Mouse (Mus musculus): ENCODE measurements around the gene Mafg. TPM values are rescaled to one million over a fixed set of nuclear protein-coding genes. Genes with fewer than 3 reads are reported as not detected.
A peak's percentile ranks its signal among the peaks of the same experiment; 100 is the strongest.
"Not testable (repeated sequence)": the region's sequence is repeated elsewhere in the genome, so short reads cannot be mapped to it uniquely, and the experiment has no call there.

Gene Mafg
- total RNA-seq, 4 experiments from 2014 or later = 53.2 to 74.4 (median 69.7) TPM

GRCm38 (mm10) chr11:120588531-120588930 is 44.9 kb downstream of the Mafg start:
- DNase-seq = no peak

DNA sequence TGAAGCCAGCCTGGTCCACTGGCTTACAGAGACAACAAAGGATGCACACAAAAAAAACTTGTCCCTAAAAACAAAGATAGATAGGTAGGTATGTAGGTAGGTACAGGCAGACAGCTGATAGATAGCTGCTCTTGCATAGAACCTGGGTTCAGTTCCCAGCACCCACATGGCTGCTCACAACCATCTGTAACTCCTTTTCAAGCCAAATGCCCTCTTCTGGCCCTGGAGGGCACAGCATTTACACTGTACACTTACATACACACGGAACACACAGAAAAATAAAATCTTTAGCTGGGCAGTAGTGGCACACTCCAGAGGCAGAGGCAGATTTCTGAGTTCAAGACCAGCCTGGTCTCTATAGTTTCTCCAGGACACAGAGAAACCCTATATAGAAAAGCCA is 49.5 kb downstream of the Mafg start:
- no peak for DNase-seq

GRCm38 (mm10) chr11:120582982-120583293 is 50.5 kb downstream of the Mafg start:
- DNase-seq = not testable (repeated sequence)

GRCm38 (mm10) chr11:120582268-120582981 is 51.0 kb downstream of the Mafg start:
- DNase-seq = no peak

- peak; percentile 84 for DNase-seq
Measured at GRCm38 (mm10) chr11:120581490-120582267, 51.7 kb downstream of the Mafg start, which contains the start of gene Arhgdia. Gene Arhgdia (minus strand): TSS chr11:120581624.

GRCm38 (mm10) chr11:120580871-120581331 is 52.5 kb downstream of the Mafg start:
- no peak for DNase-seq

DNA sequence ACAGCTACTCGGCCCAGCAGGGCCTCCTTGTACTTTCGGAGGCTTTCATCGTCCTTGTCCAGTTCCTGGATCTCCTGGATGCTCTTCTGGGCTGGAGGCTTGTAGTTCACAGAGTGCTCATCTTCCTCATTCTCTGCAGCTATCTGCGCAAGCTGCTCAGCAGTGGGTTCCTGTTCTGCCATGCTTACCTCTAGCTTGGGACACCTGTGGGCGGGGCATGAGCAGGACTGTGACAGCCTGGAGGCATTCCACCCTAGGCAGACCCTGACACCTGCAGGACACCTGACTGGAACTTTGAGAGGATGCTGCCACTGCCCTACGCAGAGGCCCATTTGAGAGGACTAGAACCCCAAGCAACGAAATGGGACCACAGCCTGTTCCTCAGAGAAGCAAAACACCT is 53.2 kb downstream of the Mafg start:
- no peak for DNase-seq

- DNase-seq = peak; percentile 22
Measured at GRCm38 (mm10) chr11:120579316-120580107, 53.9 kb downstream of the Mafg start.

GRCm38 (mm10) chr11:120578694-120579243 is 54.6 kb downstream of the Mafg start:
- peak; percentile 30 for DNase-seq

DNA sequence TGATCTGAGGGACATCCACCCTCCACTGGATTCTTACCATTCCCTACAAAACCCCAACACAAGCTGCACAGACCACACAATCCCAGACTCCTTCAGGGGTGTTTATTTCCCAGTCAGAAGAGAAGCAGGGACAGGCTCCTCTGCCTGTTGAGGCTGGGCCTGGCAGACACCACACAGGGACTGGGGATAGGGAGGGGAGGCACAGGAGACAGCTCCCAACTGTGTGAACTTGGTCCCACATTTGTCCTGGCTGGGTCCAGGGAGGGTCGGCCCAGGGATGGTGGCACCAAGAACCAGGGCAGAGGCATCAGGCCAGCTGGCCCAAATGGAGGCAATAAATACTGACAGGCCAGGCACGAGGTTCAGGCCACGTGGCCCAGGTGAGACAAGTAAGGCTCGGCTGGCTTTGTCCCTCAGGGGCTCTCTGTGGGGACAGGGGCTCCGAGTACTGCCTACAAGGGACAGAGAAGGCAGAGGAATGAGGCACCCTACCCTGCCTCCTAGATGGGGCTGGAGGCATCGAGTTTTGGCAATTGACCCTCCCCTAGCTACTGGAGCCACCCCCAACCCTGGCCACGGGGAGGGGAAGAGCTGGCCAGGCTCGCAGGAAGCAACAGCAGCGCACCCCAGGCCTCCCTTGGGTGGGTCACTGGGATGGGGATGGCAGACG is 55.2 kb downstream of the Mafg start:
- DNase-seq = peak; percentile 21

- DNase-seq = no peak
Measured at GRCm38 (mm10) chr11:120577211-120578023, 56.0 kb downstream of the Mafg start.

- DNase-seq = no peak
Measured at GRCm38 (mm10) chr11:120576365-120576981, 56.9 kb downstream of the Mafg start.

DNA sequence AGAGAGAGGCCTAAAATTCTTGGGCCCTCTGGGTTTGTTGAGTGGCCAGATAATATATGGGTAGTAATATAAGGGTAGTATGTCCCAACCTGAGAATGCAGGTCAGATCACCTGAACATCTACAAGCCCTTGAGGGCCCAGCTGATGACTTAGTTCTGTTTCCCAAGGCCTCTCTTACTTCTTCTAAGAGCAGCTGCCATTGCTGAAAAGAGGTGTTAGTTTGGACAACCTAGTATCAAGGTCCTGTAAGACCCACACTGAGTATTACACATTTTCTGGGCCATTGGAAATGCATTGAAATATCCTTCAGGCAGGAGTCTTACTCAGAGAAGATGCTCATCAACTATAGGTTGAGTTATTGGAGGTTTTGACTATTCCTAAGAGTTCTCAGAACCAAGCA is 57.5 kb downstream of the Mafg start:
- DNase-seq = no peak

Small RNAs within 50 kb of the gene (microRNA-seq; reads per million reads assigned to microRNA genes)
- gene Mir6936 = 0 to 0.50 reads per million in 2 experiments

Other genes with a start within 250 kb of the Mafg start
- 100 to 1,000 TPM in 2 of 4 experiments, 10 to 100 TPM in 2; 89.1 to 108 (median 99.5) TPM for gene Nploc4, start 195.9 kb downstream of the Mafg start, total RNA-seq (2022)
- 1 to 10 TPM in 2 of 4 experiments, not detected in 2; 2.8 to 6.6 TPM for gene Tspan10, start 191.0 kb downstream of the Mafg start, total RNA-seq (2022)
- under 1 TPM; 0.16 to 0.49 (median 0.33) TPM for gene Pde6g, start 180.1 kb downstream of the Mafg start, total RNA-seq (2022)
- gene Oxld1, start 175.5 kb downstream of the Mafg start, total RNA-seq (2022) = 10 to 100 TPM; 25.6 to 34.1 (median 32.2) TPM
- 10 to 100 TPM; 24.2 to 33.4 (median 29.4) TPM for gene Ccdc137, start 175.5 kb downstream of the Mafg start, total RNA-seq (2022)
- 10 to 100 TPM; 22.8 to 38.7 (median 29.5) TPM for gene Arl16, start 166.0 kb downstream of the Mafg start, total RNA-seq (2022)
- gene Mrpl12, start 149.0 kb downstream of the Mafg start, total RNA-seq (2022) = 10 to 100 TPM; 77.6 to 95.8 (median 90.1) TPM
- 100 to 1,000 TPM; 121 to 174 (median 163) TPM for gene Slc25a10, start 141.8 kb downstream of the Mafg start, total RNA-seq (2022)
- 1 to 10 TPM in 3 of 4 experiments, under 1 TPM in 1; 0.87 to 4.0 (median 2.3) TPM for gene Gcgr, start 102.9 kb downstream of the Mafg start, total RNA-seq (2022)
- gene Mcrip1, start 83.9 kb downstream of the Mafg start, total RNA-seq (2022) = 10 to 100 TPM; 62.9 to 67.8 (median 65.3) TPM
- gene Ppp1r27, start 82.5 kb downstream of the Mafg start, total RNA-seq (2022) = 1 to 10 TPM in 3 of 4 experiments, under 1 TPM in 1; 0.78 to 2.8 (median 1.2) TPM
- 100 to 1,000 TPM; 439 to 580 (median 550) TPM for gene P4hb, start 60.3 kb downstream of the Mafg start, total RNA-seq (2022)
- gene Arhgdia, start 52.0 kb downstream of the Mafg start, total RNA-seq (2022) = 100 to 1,000 TPM; 356 to 389 (median 365) TPM
- gene Alyref, start 35.2 kb downstream of the Mafg start, total RNA-seq (2022) = 100 to 1,000 TPM in 1 of 4 experiments, 10 to 100 TPM in 3; 52.1 to 102 (median 72.7) TPM
- 100 to 1,000 TPM in 2 of 4 experiments, 10 to 100 TPM in 2; 90.3 to 112 (median 98.6) TPM for gene Anapc11, start 35.2 kb downstream of the Mafg start, total RNA-seq (2022)
- gene Npb, start 25.1 kb downstream of the Mafg start, total RNA-seq (2022) = 1 to 10 TPM in 2 of 4 experiments, not detected in 2; 1.3 to 2.1 TPM
- 100 to 1,000 TPM; 201 to 310 (median 259) TPM for gene Pcyt2, start 15.7 kb downstream of the Mafg start, total RNA-seq (2022)
- gene Sirt7, start 8.4 kb downstream of the Mafg start, total RNA-seq (2022) = 10 to 100 TPM; 61.1 to 97.1 (median 75.7) TPM
- 1 to 10 TPM in 3 of 4 experiments, under 1 TPM in 1; 0.73 to 2.0 (median 1.3) TPM for gene Pycr1, start 10.2 kb upstream of the Mafg start, total RNA-seq (2022)
- gene Myadml2, start 14.6 kb upstream of the Mafg start, total RNA-seq (2022) = 1 to 10 TPM in 1 of 4 experiments, under 1 TPM in 2, not detected in 1; 0.65 to 1.2 (median 0.81) TPM
- 1 to 10 TPM; 5.1 to 9.0 (median 7.2) TPM for gene Notum, start 27.6 kb upstream of the Mafg start, total RNA-seq (2022)
- 100 to 1,000 TPM; 101 to 108 (median 106) TPM for gene Aspscr1, start 39.4 kb upstream of the Mafg start, total RNA-seq (2022)
- gene Cenpx, start 80.1 kb upstream of the Mafg start, total RNA-seq (2022) = 10 to 100 TPM; 49.3 to 61.7 (median 55.7) TPM
- gene Lrrc45, start 80.3 kb upstream of the Mafg start, total RNA-seq (2022) = 10 to 100 TPM; 26.1 to 57.9 (median 42.3) TPM
- 10 to 100 TPM; 11.1 to 23.9 (median 15.9) TPM for gene Rac3, start 87.9 kb upstream of the Mafg start, total RNA-seq (2022)
- 100 to 1,000 TPM in 2 of 4 experiments, 10 to 100 TPM in 2; 41.6 to 142 (median 76.2) TPM for gene Dcxr, start 93.7 kb upstream of the Mafg start, total RNA-seq (2022)
- 10 to 100 TPM in 1 of 4 experiments, 1 to 10 TPM in 3; 4.8 to 11.4 (median 6.5) TPM for gene Cbr2, start 98.5 kb upstream of the Mafg start, total RNA-seq (2022)
- gene Hmga1b, start 129.2 kb upstream of the Mafg start, total RNA-seq (2022) = 10 to 100 TPM in 3 of 4 experiments, 1 to 10 TPM in 1; 9.3 to 13.1 (median 11.6) TPM
- gene Rfng, start 150.6 kb upstream of the Mafg start, total RNA-seq (2022) = 10 to 100 TPM; 17.3 to 21.4 (median 20.5) TPM
- gene Gps1, start 150.7 kb upstream of the Mafg start, total RNA-seq (2022) = 100 to 1,000 TPM; 138 to 150 (median 147) TPM
- 10 to 100 TPM; 62.8 to 71.6 (median 70.5) TPM for gene Dus1l, start 162.8 kb upstream of the Mafg start, total RNA-seq (2022)
- gene Fasn, start 190.9 kb upstream of the Mafg start, total RNA-seq (2022) = 1,000 to 10,000 TPM in 1 of 4 experiments, 100 to 1,000 TPM in 3; 300 to 1,377 (median 701) TPM

Data from adrenal gland, adult 8-10 months (tissue).